Mouse (Mus musculus) kidney, adult 18-20 months (tissue): ENCODE results near the gene Grip1.

Experiments used
- DNase-seq: peaks from one replicate; pipeline ENCODE4 v3.0.0; 2021

Grip1 gene

GRCm38 (mm10) chr10:119691358-119692083 lies 237.9 kb downstream of the Grip1 start:
- peak; percentile 16 for DNase-seq

GRCm38 (mm10) chr10:119692284-119692890 lies 238.8 kb downstream of the Grip1 start:
- no peak for DNase-seq

GRCm38 (mm10) chr10:119693400-119693799 lies 239.8 kb downstream of the Grip1 start:
- DNase-seq, result no peak

- no peak for DNase-seq
These were observed 243.7 kb downstream of the Grip1 start for GRCm38 (mm10) chr10:119697257-119697798.

DNA sequence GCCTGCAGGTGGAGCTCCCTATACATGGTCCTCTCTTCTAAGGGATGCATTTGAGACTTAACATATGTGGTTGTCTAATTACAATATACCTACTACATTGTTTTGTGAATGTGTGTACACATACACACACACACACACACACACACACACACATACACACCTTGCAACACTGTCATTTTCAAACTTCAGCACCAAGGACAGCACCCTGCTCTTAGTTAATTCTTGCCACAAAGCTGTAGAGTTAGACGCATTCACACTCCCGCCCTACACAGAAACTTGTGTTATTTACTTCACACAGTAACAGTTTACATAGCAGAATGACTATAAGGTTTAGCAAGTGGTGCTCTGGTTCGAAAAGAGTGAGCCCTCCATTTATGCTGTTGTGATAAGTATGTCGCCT lies 251.7 kb downstream of the Grip1 start:
- DNase-seq, result peak; percentile 24

DNA sequence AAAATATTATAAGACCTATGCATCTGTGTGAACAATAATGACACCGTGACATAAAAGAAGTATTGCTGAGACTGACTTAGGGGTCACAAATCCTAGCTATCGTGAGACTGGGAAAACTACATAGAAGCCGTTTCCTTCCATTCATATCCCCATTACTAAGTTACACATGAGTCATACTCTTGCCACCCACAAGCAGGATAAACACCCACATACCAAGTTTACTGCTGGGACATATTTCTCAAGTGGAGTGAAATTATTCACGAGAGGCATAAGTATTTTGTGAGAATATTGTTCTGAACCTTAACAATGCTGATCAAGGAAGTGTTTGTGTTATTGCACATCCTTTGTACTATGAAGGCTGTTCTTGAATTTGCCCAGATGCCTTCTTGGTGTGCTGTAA lies 252.7 kb downstream of the Grip1 start:
- no peak for DNase-seq

- DNase-seq, result no peak
These were observed 253.4 kb downstream of the Grip1 start for GRCm38 (mm10) chr10:119706983-119707382.

GRCm38 (mm10) chr10:119721887-119722286 lies 268.3 kb downstream of the Grip1 start:
- no peak for DNase-seq

DNA sequence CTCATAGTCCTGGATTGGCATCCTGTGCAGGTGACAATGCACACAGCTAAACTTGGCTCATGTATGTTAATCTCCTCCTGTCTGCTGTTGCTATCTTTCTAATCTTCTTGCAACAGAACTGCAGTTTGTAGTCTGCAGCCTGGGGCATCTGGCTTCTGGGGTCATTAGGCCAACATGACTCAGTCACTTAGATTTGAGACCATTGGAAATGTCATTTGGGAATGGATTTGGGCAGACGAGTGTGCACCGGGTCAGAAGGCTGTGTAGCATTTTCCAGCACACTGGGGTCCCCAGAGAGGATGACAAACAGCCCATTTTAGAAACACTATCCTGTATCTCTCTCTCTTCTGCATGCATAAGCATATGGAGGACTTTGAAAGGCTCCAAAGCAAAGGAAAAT lies 268.8 kb downstream of the Grip1 start:
- no peak for DNase-seq

GRCm38 (mm10) chr10:119723671-119724070 lies 270.0 kb downstream of the Grip1 start:
- no peak for DNase-seq

DNA sequence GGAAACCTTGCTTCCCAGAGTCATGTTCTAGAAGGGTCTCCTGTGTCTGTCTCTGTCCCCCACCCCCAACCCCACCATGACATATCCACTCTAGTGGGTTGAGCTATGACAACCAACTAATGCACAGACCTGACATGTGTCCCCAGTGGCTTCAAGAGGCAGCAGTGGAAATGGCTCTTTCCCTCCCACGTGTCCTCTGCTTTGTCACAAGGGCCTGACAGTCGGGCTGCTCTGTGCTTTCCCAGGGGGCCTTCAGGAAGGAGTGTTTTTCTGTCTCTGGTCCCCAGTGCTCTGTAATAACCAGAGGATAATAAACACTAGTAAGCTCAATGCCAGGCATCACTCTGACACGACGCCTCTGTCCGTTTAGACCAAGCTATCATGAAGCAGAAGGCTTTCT lies 271.7 kb downstream of the Grip1 start:
- DNase-seq, result no peak

DNA sequence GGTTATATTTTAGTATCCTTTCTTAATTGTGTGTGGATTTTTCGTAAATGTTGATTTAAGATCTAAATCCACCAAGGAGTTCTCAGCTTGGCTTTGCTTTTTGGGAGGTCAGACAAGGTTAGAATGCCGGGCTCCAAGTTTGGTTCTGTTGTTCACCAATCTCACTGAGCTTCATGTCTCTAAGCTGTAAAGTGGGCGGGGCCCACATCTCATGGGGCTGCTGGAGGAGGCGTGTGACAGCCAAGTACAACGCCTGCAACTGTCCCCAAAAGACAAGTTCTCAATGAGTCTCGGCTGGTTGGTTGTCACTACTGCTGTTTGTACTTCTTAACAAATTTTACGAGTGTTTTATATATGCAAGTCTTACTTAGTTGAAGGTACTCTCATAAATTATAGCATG lies 272.3 kb downstream of the Grip1 start:
- no peak for DNase-seq

DNA sequence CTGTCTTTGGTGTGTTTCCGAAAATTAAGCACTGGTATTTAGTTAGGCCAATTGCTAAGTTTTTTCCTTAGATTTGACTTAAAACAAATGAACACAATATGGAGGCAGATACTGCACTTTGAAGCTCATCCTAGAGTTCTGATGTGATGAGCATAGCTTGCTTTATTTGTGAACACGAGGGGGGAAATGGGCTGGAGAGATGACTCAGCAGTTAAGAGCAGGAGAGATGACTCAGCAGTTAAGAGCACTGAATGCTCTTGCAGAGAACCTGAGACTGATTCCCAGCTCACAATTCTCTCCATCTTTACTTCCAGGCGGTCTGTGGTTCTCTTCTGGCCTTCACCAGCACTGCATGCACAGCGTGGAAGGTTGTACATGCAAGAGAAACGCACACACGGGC lies 273.3 kb downstream of the Grip1 start:
- DNase-seq, result no peak

- DNase-seq, result no peak
These were observed 276.6 kb downstream of the Grip1 start for GRCm38 (mm10) chr10:119730206-119730605.

DNA sequence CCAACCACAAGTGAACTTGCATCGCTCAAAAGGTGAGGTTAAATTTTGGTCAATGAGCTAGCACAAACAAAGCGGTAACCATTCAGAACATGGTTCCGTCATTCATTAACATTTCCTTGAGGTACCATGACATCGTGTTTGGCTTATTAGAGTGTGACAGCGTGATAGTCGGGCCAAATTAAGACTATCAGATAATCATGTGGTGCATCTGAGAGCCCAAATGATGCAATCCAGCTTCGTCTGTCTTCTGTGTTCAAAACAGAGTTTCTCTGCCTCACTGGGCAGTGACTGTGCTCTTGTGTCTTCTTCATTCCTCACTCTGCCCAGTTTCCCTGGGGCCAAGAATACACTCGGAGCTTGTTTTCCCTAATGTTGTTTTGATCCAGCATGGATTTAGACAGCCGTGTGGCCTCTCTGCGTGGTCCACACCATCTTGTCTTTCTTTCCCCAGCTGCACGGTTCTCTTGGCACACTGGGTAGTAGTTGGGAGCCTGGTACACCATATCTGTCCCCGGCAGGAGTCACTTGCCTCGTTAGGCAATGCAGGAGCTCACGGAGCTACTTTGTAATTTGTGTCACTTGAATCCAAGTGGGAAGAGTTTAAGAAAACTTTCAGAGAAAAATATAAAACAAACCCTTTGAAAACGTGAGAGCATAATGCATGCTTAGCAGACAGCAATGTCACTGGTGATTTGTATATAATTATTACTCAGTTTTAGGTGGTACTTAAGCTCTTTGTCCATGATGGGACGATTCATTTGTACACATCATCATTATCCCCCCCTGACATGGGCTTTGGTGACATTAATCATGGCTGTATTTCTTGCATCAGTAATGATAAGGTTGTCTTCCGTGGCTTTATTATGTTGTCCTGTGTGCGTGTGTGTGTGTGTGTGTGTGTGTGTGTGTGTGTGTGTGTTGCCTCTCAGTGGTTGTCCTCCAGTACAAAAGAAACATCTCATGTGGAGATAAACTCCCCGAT lies 281.7 kb downstream of the Grip1 start:
- DNase-seq, result no peak

DNA sequence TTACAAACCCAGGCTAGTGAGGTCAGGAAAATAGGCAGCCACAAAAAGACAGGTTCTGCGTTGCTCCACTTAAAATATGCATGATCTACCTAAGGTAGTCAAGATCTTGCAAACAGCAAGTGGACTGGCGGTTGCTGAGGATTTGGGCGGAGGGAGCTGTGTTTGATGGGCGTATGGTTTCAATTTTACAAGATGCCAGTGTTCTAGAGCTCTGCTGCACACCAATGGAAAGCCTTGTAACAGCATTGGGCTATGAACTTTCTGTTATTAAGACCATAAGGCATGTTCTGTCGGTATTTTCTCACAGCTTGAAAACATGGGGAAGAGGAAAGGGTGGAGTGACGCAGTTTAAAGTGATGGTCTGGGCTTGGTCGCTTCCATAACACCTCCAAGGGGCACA lies 285.8 kb downstream of the Grip1 start:
- no peak for DNase-seq

GRCm38 (mm10) chr10:119742722-119743121 lies 289.1 kb downstream of the Grip1 start:
- DNase-seq, result no peak

- DNase-seq, result no peak
These were observed 298.8 kb downstream of the Grip1 start for GRCm38 (mm10) chr10:119752361-119752798.

DNA sequence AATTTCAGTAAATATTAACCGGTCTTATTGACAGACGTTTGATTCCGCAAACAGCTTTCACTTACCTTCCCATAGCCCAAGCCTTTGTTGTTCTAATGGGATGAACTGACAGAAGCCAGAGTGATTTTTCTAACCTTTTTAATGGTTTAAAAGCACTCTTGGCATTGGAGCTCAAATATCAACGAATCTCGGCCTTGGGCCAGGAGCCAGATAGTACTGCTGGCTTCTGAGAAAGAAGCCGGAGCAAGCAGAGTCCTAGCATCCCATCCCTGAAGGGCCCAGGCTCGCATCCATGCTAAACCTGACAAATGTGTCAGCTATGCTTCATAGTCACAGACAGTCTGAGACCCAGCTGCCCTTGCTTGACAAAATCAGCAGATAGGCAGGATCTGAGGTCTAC lies 302.6 kb downstream of the Grip1 start:
- DNase-seq, result no peak

DNA sequence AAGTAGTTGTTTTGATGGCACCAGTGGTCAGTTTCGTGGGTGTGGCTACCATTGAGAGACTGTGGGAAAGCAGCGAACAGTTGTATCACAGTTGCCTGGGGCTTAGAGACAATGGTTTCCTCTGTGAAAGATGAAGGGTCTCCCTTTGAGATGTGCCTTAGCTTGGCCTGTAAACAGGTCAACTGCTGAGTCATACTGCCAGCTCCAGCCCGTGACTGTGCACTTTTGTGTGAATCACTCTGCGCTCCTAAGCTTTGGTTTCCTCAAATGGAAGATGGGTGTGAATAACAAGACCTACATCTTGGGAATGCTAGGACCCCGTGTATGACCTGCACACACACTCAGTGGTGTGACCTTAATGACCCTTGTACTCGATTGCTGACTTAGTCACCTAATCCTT lies 303.6 kb downstream of the Grip1 start:
- DNase-seq, result no peak

DNA sequence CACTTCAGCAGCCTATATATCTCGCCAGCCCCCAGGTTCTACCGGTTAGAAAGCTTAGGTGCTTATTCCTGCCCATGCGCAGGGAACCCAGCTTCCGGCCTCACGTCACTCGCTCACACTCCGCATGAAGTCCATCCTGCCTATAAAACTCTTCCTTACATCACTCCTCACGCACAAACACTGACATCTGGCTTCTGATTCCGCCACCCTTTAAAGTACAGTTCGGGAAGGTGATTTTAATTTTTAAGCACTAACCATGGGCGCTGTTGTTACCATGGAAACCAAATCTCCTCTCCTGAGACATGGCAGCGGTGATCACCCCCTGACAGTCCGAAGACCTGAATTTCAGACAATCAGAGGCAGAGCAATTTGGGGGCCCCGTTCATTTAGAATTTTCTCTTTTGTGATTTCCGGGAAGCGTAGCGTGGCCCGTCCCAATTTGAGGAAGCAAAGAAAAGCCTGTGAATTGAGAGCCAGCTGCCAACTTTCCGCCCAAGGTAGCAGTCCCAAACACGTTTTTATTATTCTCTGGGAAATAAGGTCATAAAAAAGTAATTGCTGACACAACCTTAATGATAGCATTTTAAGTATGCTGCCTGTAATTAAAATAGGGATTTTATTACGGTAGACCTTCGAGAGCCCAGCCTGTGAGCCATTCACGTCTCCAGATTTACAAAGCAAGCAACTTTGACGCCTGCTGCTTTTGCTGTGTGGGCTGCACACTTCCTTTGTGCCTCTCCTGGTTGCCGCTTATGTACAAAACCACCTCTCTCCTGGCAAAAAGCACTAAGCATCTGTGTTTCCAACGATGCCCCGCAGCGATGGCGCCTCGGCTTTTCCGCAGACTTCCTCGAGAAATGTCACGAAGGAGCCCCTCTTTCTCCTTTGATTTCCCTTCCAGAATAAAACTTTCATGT lies 308.1 kb downstream of the Grip1 start:
- DNase-seq, result no peak

GRCm38 (mm10) chr10:119778871-119779270 lies 325.2 kb downstream of the Grip1 start:
- no peak for DNase-seq
